Mouse (Mus musculus): ENCODE measurements around the gene Ttc32. TPM values are rescaled to one million over a fixed set of nuclear protein-coding genes. Genes with fewer than 3 reads are reported as not detected.
A peak's percentile ranks its signal among the peaks of the same experiment; 100 is the strongest.

Ttc32 gene
- total and polyA plus RNA-seq, 3 experiments: 13.8 to 31.4 (median 26.1) TPM

GRCm38 (mm10) chr12:9046674-9047073 lies 16.9 kb downstream of the Ttc32 start:
- H3K36me3 ChIP-seq (ENCODE audit: control insufficient read depth, insufficient read depth, low read length): no peaks in the 10 kb centered on the region
- TF ChIP-seq CTCF (IDR thresholded peaks at IDR 0.05) (no peak), POLR2A (IDR thresholded peaks at IDR 0.05; ENCODE audit: insufficient read depth, low read depth, low read length) (no peak), EP300 (IDR thresholded peaks at IDR 0.05; ENCODE audit: insufficient read depth, low read depth, low read length) (no peak)
- WGBS: 84% methylated on average over 4 of the region's 4 CpGs
- intact Hi-C loops (cut with DNase I): no loop called here
- H3K79me2 ChIP-seq (replicated peaks; ENCODE audit: control insufficient read depth, insufficient read depth, low read length): no peaks in the 10 kb centered on the region
- no peak overlapping the region for H3K9ac ChIP-seq (ENCODE audit: low read depth, low read length)
- no peaks in the 10 kb centered on the region for H3K4me1 ChIP-seq (ENCODE audit: control insufficient read depth, insufficient read depth, low read length)
- no peak overlapping the region for H3K27ac ChIP-seq
- H3K4me3 ChIP-seq: no peak overlapping the region
- H3K27me3 ChIP-seq (ENCODE audit: control insufficient read depth, insufficient read depth, low read length): no peaks in the 10 kb centered on the region
- no peak for DNase-seq

DNA sequence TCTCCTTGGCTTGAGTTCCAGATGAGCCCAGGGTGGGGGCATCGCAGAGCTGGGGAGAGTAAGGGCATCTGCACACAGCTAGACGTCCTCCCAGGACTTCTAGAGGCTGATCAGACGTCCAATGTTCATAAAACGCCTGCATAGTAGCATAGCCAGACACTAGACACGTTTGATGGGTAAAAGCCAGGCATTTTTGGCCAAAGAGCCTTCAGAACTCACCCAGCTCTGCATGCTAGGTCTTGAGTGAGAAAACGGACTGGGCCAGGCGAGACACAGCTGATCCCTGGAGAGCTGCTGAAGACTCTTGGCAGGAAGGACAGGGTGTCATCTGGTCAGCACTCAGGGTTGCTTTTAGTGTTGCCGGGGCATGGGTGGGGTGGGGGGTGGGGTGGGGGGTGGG lies 18.3 kb downstream of the Ttc32 start:
- Histone ChIP-seq H3K9ac (ENCODE audit: low read depth, low read length) (no peak overlapping the region), H3K4me1 (ENCODE audit: control insufficient read depth, insufficient read depth, low read length) (no peaks in the 10 kb centered on the region), H3K27me3 (ENCODE audit: control insufficient read depth, insufficient read depth, low read length) (no peaks in the 10 kb centered on the region), H3K36me3 (ENCODE audit: control insufficient read depth, insufficient read depth, low read length) (no peaks in the 10 kb centered on the region), H3K79me2 (replicated peaks; ENCODE audit: control insufficient read depth, insufficient read depth, low read length) (no peaks in the 10 kb centered on the region), H3K27ac (no peak overlapping the region), H3K4me3 (no peak overlapping the region)
- TF ChIP-seq EP300 (IDR thresholded peaks at IDR 0.05; ENCODE audit: insufficient read depth, low read depth, low read length) (no peak), POLR2A (IDR thresholded peaks at IDR 0.05; ENCODE audit: insufficient read depth, low read depth, low read length) (no peak), CTCF (IDR thresholded peaks at IDR 0.05) (no peak)
- WGBS: 54% methylated on average over 8 of the region's 8 CpGs
- intact Hi-C loops (cut with DNase I): no loop called here
- DNase-seq: no peak

GRCm38 (mm10) chr12:9050824-9051223 lies 21.0 kb downstream of the Ttc32 start:
- no peaks in the 10 kb centered on the region for H3K36me3 ChIP-seq (ENCODE audit: control insufficient read depth, insufficient read depth, low read length)
- no peak for TF ChIP-seq CTCF (IDR thresholded peaks at IDR 0.05)
- no peak for TF ChIP-seq EP300 (IDR thresholded peaks at IDR 0.05; ENCODE audit: insufficient read depth, low read depth, low read length)
- TF ChIP-seq POLR2A (IDR thresholded peaks at IDR 0.05; ENCODE audit: insufficient read depth, low read depth, low read length): no peak
- H3K27me3 ChIP-seq (ENCODE audit: control insufficient read depth, insufficient read depth, low read length): no peaks in the 10 kb centered on the region
- intact Hi-C loops (cut with DNase I): loop anchor here (5.0 kb wide), 2 partner anchors 116 to 1171 kb away; no protein-coding TSS in a partner anchor
- no peak overlapping the region for H3K27ac ChIP-seq
- no peaks in the 10 kb centered on the region for H3K4me1 ChIP-seq (ENCODE audit: control insufficient read depth, insufficient read depth, low read length)
- no peak for DNase-seq
- no peak overlapping the region for H3K4me3 ChIP-seq
- H3K79me2 ChIP-seq (replicated peaks; ENCODE audit: control insufficient read depth, insufficient read depth, low read length): no peaks in the 10 kb centered on the region
- no peak overlapping the region for H3K9ac ChIP-seq (ENCODE audit: low read depth, low read length)
- 15% methylated on average over 6 of the region's 6 CpGs for WGBS

- no peak overlapping the region for H3K4me3 ChIP-seq
- DNase-seq: peak; percentile 80 to 85
- intact Hi-C loops (cut with DNase I): loop anchor here (1.0 to 5.0 kb wide), 6 partner anchors 115 to 1537 kb away; partner anchors contain the start of gene Osr1
- H3K9ac ChIP-seq (ENCODE audit: low read depth, low read length): no peak overlapping the region
- no peaks in the 10 kb centered on the region for H3K79me2 ChIP-seq (replicated peaks; ENCODE audit: control insufficient read depth, insufficient read depth, low read length)
- H3K36me3 ChIP-seq (ENCODE audit: control insufficient read depth, insufficient read depth, low read length): no peaks in the 10 kb centered on the region
- no peaks in the 10 kb centered on the region for H3K27me3 ChIP-seq (ENCODE audit: control insufficient read depth, insufficient read depth, low read length)
- 58% methylated on average over 8 of the region's 8 CpGs for WGBS
- H3K4me1 ChIP-seq (ENCODE audit: control insufficient read depth, insufficient read depth, low read length): no peaks in the 10 kb centered on the region
- TF ChIP-seq POLR2A (IDR thresholded peaks at IDR 0.05; ENCODE audit: insufficient read depth, low read depth, low read length): no peak
- peak; percentile 100; the same call in 1 of the 2 replicates for TF ChIP-seq CTCF (IDR thresholded peaks at IDR 0.05)
- peak; percentile 99 for TF ChIP-seq EP300 (IDR thresholded peaks at IDR 0.05; ENCODE audit: insufficient read depth, low read depth, low read length)
- H3K27ac ChIP-seq: no peak overlapping the region
Observed at GRCm38 (mm10) chr12:9052075-9052829, 22.5 kb downstream of the Ttc32 start.

GRCm38 (mm10) chr12:9053345-9053744 lies 23.5 kb downstream of the Ttc32 start:
- no peak overlapping the region for H3K27ac ChIP-seq
- TF ChIP-seq EP300 (IDR thresholded peaks at IDR 0.05; ENCODE audit: insufficient read depth, low read depth, low read length) (no peak), CTCF (IDR thresholded peaks at IDR 0.05) (no peak), POLR2A (IDR thresholded peaks at IDR 0.05; ENCODE audit: insufficient read depth, low read depth, low read length) (no peak)
- H3K36me3 ChIP-seq (ENCODE audit: control insufficient read depth, insufficient read depth, low read length): no peaks in the 10 kb centered on the region
- no peak overlapping the region for H3K4me3 ChIP-seq
- DNase-seq: no peak
- 79% methylated on average over 7 of the region's 7 CpGs for WGBS
- no peaks in the 10 kb centered on the region for H3K4me1 ChIP-seq (ENCODE audit: control insufficient read depth, insufficient read depth, low read length)
- no peaks in the 10 kb centered on the region for H3K79me2 ChIP-seq (replicated peaks; ENCODE audit: control insufficient read depth, insufficient read depth, low read length)
- intact Hi-C loops (cut with DNase I): loop anchor here (2.0 to 5.0 kb wide), 4 partner anchors 114 to 1483 kb away; partner anchors contain the start of gene Osr1
- H3K9ac ChIP-seq (ENCODE audit: low read depth, low read length): no peak overlapping the region
- no peaks in the 10 kb centered on the region for H3K27me3 ChIP-seq (ENCODE audit: control insufficient read depth, insufficient read depth, low read length)

DNA sequence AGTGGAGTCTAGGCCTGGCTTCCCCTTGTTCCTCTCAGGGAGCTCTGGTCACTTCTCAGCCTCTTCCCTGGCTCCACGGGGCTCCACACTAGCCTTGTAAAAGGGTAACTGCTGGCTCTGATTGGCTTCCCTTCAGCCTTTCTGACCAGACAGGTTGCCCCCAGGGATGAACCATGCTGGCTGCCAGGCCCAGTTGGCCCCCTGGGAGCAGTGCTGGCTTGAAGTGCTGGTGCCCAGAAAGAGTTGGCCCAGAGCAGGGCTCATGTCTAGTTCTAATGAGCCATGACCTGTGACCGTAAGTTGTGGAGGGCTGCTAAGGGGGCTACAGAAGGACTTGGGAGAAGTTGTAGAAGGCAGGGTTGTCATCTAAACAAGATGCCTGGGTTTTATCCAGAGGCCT lies 24.2 kb downstream of the Ttc32 start:
- H3K27me3 ChIP-seq (ENCODE audit: control insufficient read depth, insufficient read depth, low read length): no peaks in the 10 kb centered on the region
- H3K36me3 ChIP-seq (ENCODE audit: control insufficient read depth, insufficient read depth, low read length): no peaks in the 10 kb centered on the region
- H3K79me2 ChIP-seq (replicated peaks; ENCODE audit: control insufficient read depth, insufficient read depth, low read length): no peaks in the 10 kb centered on the region
- H3K9ac ChIP-seq (ENCODE audit: low read depth, low read length): no peak overlapping the region
- H3K4me3 ChIP-seq: no peak overlapping the region
- no peak for TF ChIP-seq EP300 (IDR thresholded peaks at IDR 0.05; ENCODE audit: insufficient read depth, low read depth, low read length)
- TF ChIP-seq CTCF (IDR thresholded peaks at IDR 0.05): no peak
- intact Hi-C loops (cut with DNase I): loop anchor here (5.0 kb wide), 2 partner anchors 113 to 1168 kb away; no protein-coding TSS in a partner anchor
- H3K4me1 ChIP-seq (ENCODE audit: control insufficient read depth, insufficient read depth, low read length): no peaks in the 10 kb centered on the region
- 72% methylated on average over 2 of the region's 2 CpGs for WGBS
- no peak overlapping the region for H3K27ac ChIP-seq
- no peak for DNase-seq

All from heart, adult 2 months (tissue).